27 mouse cellular contexts compared by ENCODE assay signal in the genomic region with DNA sequence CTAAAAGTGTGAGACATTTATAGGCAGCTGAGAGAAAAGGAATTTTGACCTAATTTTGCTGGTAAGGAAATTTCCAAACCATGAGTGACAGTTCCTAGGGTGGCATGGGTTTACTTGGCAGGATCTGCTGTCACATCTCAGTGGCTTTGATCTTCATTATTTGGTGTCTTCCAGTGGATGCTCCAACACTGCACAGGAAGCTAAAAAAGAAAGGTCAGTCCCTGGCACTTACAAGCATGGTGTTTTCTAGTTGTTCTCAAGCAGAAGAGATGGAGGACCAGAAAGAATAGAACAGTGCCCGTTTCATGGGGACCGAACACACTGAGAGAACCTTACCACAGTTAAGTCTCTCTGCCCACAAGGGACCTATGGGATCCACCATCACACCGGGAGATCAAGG. TPM values are rescaled to one million over a fixed set of nuclear protein-coding genes. Genes with fewer than 3 reads are reported as not detected.
"Had no signal": no experiment of that assay in that cellular context is flagged by ENCODE, and none has a peak within 500 bp of the region (broad histone marks: within the 10 kb centered on the region; RNA-seq: fewer than 3 reads in every experiment).

No protein-coding gene starts in this region.

- DNase-seq: gastrocnemius, postnatal 14 days; gastrocnemius, postnatal 36 days; heart, adult 18-20 months; heart, postnatal 14 days; heart, postnatal 36 days; kidney, adult 11 months; kidney, adult 2 months; kidney, adult 9 months; kidney, postnatal 14 days; kidney, postnatal 36 days; layer of hippocampus, adult 9-11 months; liver had no signal

- ATAC-seq: forebrain, embryonic 16.5 days; intestine, embryonic 16.5 days had no signal

- H3K4me3 ChIP-seq: kidney, embryonic 15.5 days; left cerebral cortex, adult 2 months had no signal

- H3K9ac ChIP-seq: heart, embryonic 15.5 days; kidney, embryonic 15.5 days; limb, embryonic 12.5 days had no signal

- H3K36me3 ChIP-seq: heart, embryonic 13.5 days; heart, embryonic 15.5 days; hindbrain, embryonic 13.5 days; hindbrain, embryonic 15.5 days; kidney, embryonic 15.5 days; limb, embryonic 10.5 days; limb, embryonic 12.5 days had no signal

- H3K9me3 ChIP-seq: heart, embryonic 13.5 days; heart, embryonic 15.5 days; hindbrain, embryonic 13.5 days; hindbrain, embryonic 15.5 days; kidney, embryonic 15.5 days; limb, embryonic 10.5 days; limb, embryonic 12.5 days had no signal

- H3K27ac ChIP-seq: heart, embryonic 13.5 days; heart, embryonic 15.5 days; hindbrain, embryonic 13.5 days; hindbrain, postnatal 0 days; kidney, embryonic 15.5 days; kidney, postnatal 0 days; left cerebral cortex, adult 2 months; limb, embryonic 12.5 days had no signal

RNA-seq across cellular contexts. Expression of a gene that starts 18.9 kb away (rescaled TPM):
- total RNA-seq: gastrocnemius, adult 8-10 months; gastrocnemius, postnatal 36 days; hematopoietic stem cell, adult 5-6 weeks had no signal
- polyA plus RNA-seq: large intestine, adult 2 months had no signal
